Mouse (Mus musculus) E14TG2a.4 (cell line): Measurements from ENCODE around the gene Rnf207.

Experiments used
- H3K27me3 ChIP-seq: 2 replicates; pipeline ENCODE4 v1.6.1; 2014; ENCODE audit warnings: low read length, control low read depth; ENCODE audit not compliant: insufficient read depth
- H3K36me3 ChIP-seq: 2 replicates; pipeline ENCODE4 v1.6.1; 2014; ENCODE audit warnings: low read length, control low read depth; ENCODE audit not compliant: insufficient read depth
- H3K4me1 ChIP-seq: replicated peaks from 2 replicates; pipeline ENCODE4 v1.6.1; 2014; ENCODE audit warnings: low read depth, low read length, control low read depth
- H3K4me3 ChIP-seq: replicated peaks from 2 replicates; pipeline ENCODE4 v1.5.1; 2014; ENCODE audit warnings: mild to moderate bottlenecking, low read length
- H3K9me3 ChIP-seq: 2 replicates; pipeline ENCODE4 v1.6.1; 2014; ENCODE audit warnings: low read length, control low read depth
- CTCF ChIP-seq: conservative IDR thresholded peaks from 2 replicates; pipeline ENCODE4 v1.5.1; 2014; ENCODE audit warnings: low read length
- NANOG ChIP-seq: IDR thresholded peaks from 2 replicates; pipeline ENCODE4 v1.6.1; 2014; ENCODE audit warnings: borderline replicate concordance, low read length, mixed read lengths
- POU5F1 ChIP-seq: IDR thresholded peaks from 2 replicates; pipeline ENCODE4 v1.6.1; 2014; ENCODE audit warnings: low read length, borderline replicate concordance

Rnf207 gene

GRCm38 (mm10) chr4:152350722-152351421, 32.1 kb upstream of the Rnf207 start:
- H3K9me3 ChIP-seq, result no peaks in the 10 kb centered on the region
- peaks cover 98% of the 10 kb centered on the region for H3K4me1 ChIP-seq
- no peaks in the 10 kb centered on the region for H3K36me3 ChIP-seq
- H3K4me3 ChIP-seq, result peak overlapping the region; percentile 67
- no peak for TF ChIP-seq CTCF
- no peak for TF ChIP-seq POU5F1
- TF ChIP-seq NANOG, result no peak
- H3K27me3 ChIP-seq, result peaks cover 31% of the 10 kb centered on the region

- TF ChIP-seq POU5F1 (0 out of 2 replicates have a peak, but pooled peaks have one; percentile 9), CTCF (no peak)
- no peaks in the 10 kb centered on the region for H3K9me3 ChIP-seq
- peaks cover 31% of the 10 kb centered on the region for H3K27me3 ChIP-seq
- H3K4me3 ChIP-seq, result peak overlapping the region; percentile 67
- H3K4me1 ChIP-seq, result peaks cover 100% of the 10 kb centered on the region
- H3K36me3 ChIP-seq, result no peaks in the 10 kb centered on the region
These were observed 31.1 kb upstream of the Rnf207 start for GRCm38 (mm10) chr4:152349837-152350381.

- no peaks in the 10 kb centered on the region for H3K9me3 ChIP-seq
- TF ChIP-seq CTCF, result no peak
- no peak for TF ChIP-seq POU5F1
- no peak for TF ChIP-seq NANOG
- H3K4me1 ChIP-seq, result peaks cover 93% of the 10 kb centered on the region
- peaks cover 10% of the 10 kb centered on the region for H3K27me3 ChIP-seq
- peak overlapping the region; percentile 37 for H3K4me3 ChIP-seq
- no peaks in the 10 kb centered on the region for H3K36me3 ChIP-seq
These were observed 26.5 kb upstream of the Rnf207 start for GRCm38 (mm10) chr4:152345120-152345889.

GRCm38 (mm10) chr4:152344651-152345050, 25.9 kb upstream of the Rnf207 start:
- Histone ChIP-seq H3K4me1 (peaks cover 93% of the 10 kb centered on the region), H3K36me3 (no peaks in the 10 kb centered on the region), H3K4me3 (peak overlapping the region; percentile 35), H3K27me3 (peaks cover 16% of the 10 kb centered on the region), H3K9me3 (no peaks in the 10 kb centered on the region)
- TF ChIP-seq CTCF, result no peak
- TF ChIP-seq NANOG, result no peak
- TF ChIP-seq POU5F1, result no peak

- TF ChIP-seq CTCF, result peak; percentile 84
- TF ChIP-seq NANOG, result no peak
- Histone ChIP-seq H3K27me3 (peaks cover 18% of the 10 kb centered on the region), H3K36me3 (no peaks in the 10 kb centered on the region), H3K4me1 (peaks cover 83% of the 10 kb centered on the region), H3K9me3 (no peaks in the 10 kb centered on the region), H3K4me3 (no peak overlapping the region)
These were observed 24.5 kb upstream of the Rnf207 start for GRCm38 (mm10) chr4:152343296-152343695.

GRCm38 (mm10) chr4:152340584-152341284, 21.9 kb upstream of the Rnf207 start:
- Histone ChIP-seq H3K9me3 (no peaks in the 10 kb centered on the region), H3K4me1 (peaks cover 67% of the 10 kb centered on the region), H3K4me3 (peak overlapping the region; percentile 81), H3K27me3 (peaks cover 31% of the 10 kb centered on the region), H3K36me3 (peaks cover 6% of the 10 kb centered on the region; the same call in 1 of the 2 replicates)
- TF ChIP-seq CTCF (no peak), NANOG (no peak), POU5F1 (no peak)

- no peaks in the 10 kb centered on the region for H3K9me3 ChIP-seq
- H3K4me1 ChIP-seq, result peaks cover 64% of the 10 kb centered on the region
- H3K27me3 ChIP-seq, result peaks cover 31% of the 10 kb centered on the region
- TF ChIP-seq POU5F1, result no peak
- TF ChIP-seq NANOG, result no peak
- TF ChIP-seq CTCF, result no peak
- H3K4me3 ChIP-seq, result peak overlapping the region; percentile 81
- peaks cover 19% of the 10 kb centered on the region for H3K36me3 ChIP-seq
These were observed 20.5 kb upstream of the Rnf207 start for GRCm38 (mm10) chr4:152339293-152339790.
